Mouse (Mus musculus) kidney, adult 2 months (tissue): ENCODE measurements around the gene Sox15. TPM values are rescaled to one million over a fixed set of nuclear protein-coding genes. Genes with fewer than 3 reads are reported as not detected.
"Not testable (repeated sequence)": the region's sequence is repeated elsewhere in the genome, so short reads cannot be mapped to it uniquely, and the experiment has no call there.

Experiments
- DNase-seq: peaks from one replicate; pipeline ENCODE4 v3.0.0; 2021
- H3K27ac ChIP-seq: fragments of 200-500 bp; 2 replicates; pipeline ENCODE4 v1.5.1; 2012; ENCODE audit warnings: low read depth, low read length, control low read depth, inconsistent platforms; ENCODE audit not compliant: insufficient read depth
- H3K27me3 ChIP-seq: fragments of 200-500 bp; replicated peaks from 2 replicates; pipeline ENCODE4 v1.6.1; 2012; ENCODE audit warnings: mild to moderate bottlenecking, moderate library complexity, low read length, inconsistent platforms; ENCODE audit not compliant: control insufficient read depth, insufficient read depth
- H3K36me3 ChIP-seq: fragments of 200-500 bp; 2 replicates; pipeline ENCODE4 v1.6.1; 2012; ENCODE audit warnings: mild to moderate bottlenecking, moderate library complexity, low read length, inconsistent platforms; ENCODE audit not compliant: control insufficient read depth, insufficient read depth
- H3K4me1 ChIP-seq: fragments of 200-500 bp; 2 replicates; pipeline ENCODE4 v1.6.1; 2011; ENCODE audit warnings: low read length; ENCODE audit not compliant: control insufficient read depth, insufficient read depth
- H3K4me3 ChIP-seq: fragments of 200-500 bp; 2 replicates; pipeline ENCODE4 v1.5.1; 2011; ENCODE audit warnings: mild to moderate bottlenecking, low read depth, low read length, control low read depth; ENCODE audit not compliant: insufficient read depth
- CTCF ChIP-seq: fragments of 200-500 bp; conservative IDR thresholded peaks from 2 replicates; pipeline ENCODE4 v1.5.1; 2011; ENCODE audit warnings: low read depth, mild to moderate bottlenecking, control low read depth, low read length, moderate library complexity, mixed read lengths; ENCODE audit not compliant: insufficient read depth, insufficient read length
- POLR2A ChIP-seq: fragments of 200-500 bp; IDR thresholded peaks from one replicate; pipeline ENCODE4 v1.6.1; 2011; ENCODE audit warnings: low read depth, low read length, control low read depth
- WGBS: fragments of 180-500 bp; shearing (Covaris S2); methylation state at CpG from one replicate; pipeline ENCODE4 v1.1.7; 2018; 5-methylcytosine and 5-hydroxymethylcytosine counted together
- polyA plus RNA-seq: library from polyadenylated mRNA; depleted of rRNA; stranded (reverse); fragments of >200 nt; gene quantifications from 2 replicates; pipeline ENCODE4 v1.2.3, GENCODE M21; 2012

Sox15 gene
- polyA plus RNA-seq, 1 experiment = 0.70 TPM

GRCm38 (mm10) chr11:69623006-69623405 lies 32.1 kb upstream of the Sox15 start:
- WGBS = 78% methylated on average over 4 of the region's 4 CpGs
- Histone ChIP-seq H3K4me1 (no peaks in the 10 kb centered on the region; the same call in 1 of the 2 replicates), H3K4me3 (no peak overlapping the region), H3K36me3 (no peaks in the 10 kb centered on the region), H3K27ac (no peak overlapping the region), H3K27me3 (no peaks in the 10 kb centered on the region)
- DNase-seq = no peak
- TF ChIP-seq POLR2A = no peak
- no peak for TF ChIP-seq CTCF

GRCm38 (mm10) chr11:69624339-69624738 lies 30.8 kb upstream of the Sox15 start:
- not testable (repeated sequence) for H3K4me3 ChIP-seq, H3K27me3 ChIP-seq, H3K36me3 ChIP-seq, DNase-seq, H3K4me1 ChIP-seq, H3K27ac ChIP-seq
- 84% methylated on average over 2 of the region's 2 CpGs for WGBS

DNA sequence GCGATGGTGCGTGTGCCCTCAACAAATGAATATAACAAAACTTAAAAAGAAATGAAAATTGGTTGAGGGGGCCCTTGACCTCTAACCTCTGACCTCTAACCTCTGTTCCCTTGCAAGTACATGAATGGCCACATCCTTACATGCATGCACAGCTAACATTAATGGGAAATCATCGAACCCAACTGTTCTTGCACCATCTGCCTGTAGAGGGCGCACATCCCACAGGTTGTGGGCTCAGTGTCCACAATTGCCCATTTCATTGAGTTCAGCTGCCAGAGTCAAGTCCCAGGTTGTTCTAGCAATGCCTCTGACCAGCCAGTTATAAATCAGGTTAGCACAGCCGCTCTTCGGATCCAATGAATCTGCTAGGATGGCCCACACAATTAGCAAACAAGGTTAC lies 26.8 kb upstream of the Sox15 start:
- peak; percentile 87 for DNase-seq
- WGBS = 38% methylated on average over 6 of the region's 6 CpGs

GRCm38 (mm10) chr11:69629802-69630201 lies 25.3 kb upstream of the Sox15 start:
- Histone ChIP-seq H3K36me3 (no peaks in the 10 kb centered on the region), H3K27ac (no peak overlapping the region), H3K4me1 (peaks cover 3% of the 10 kb centered on the region; the same call in 1 of the 2 replicates), H3K27me3 (no peaks in the 10 kb centered on the region), H3K4me3 (no peak overlapping the region)
- DNase-seq = peak; percentile 38
- 44% methylated on average over 1 of the region's 1 CpGs for WGBS
- TF ChIP-seq CTCF = peak; percentile 16; the same call in 1 of the 2 replicates
- no peak for TF ChIP-seq POLR2A

More for the DNA sequence above, 26.8 kb upstream of the Sox15 start:
- Histone ChIP-seq H3K4me1 (no peaks in the 10 kb centered on the region), H3K36me3 (no peaks in the 10 kb centered on the region), H3K27me3 (no peaks in the 10 kb centered on the region), H3K27ac (no peak overlapping the region), H3K4me3 (no peak overlapping the region)
- no peak for TF ChIP-seq POLR2A
- TF ChIP-seq CTCF = peak; percentile 99

- no peaks in the 10 kb centered on the region; the same call in 1 of the 2 replicates for H3K36me3 ChIP-seq
- WGBS = under 1% methylated on average over 56 of the region's 56 CpGs
- TF ChIP-seq POLR2A (no peak), CTCF (peak; percentile 82)
- peak within 1 kb of the TSS; percentile 96 for H3K4me3 ChIP-seq
- H3K27me3 ChIP-seq = no peaks in the 10 kb centered on the region
- peak; percentile 100 for DNase-seq
- H3K27ac ChIP-seq = peak within 1 kb of the TSS; percentile 59
- peaks cover 3% of the 10 kb centered on the region; the same call in 1 of the 2 replicates for H3K4me1 ChIP-seq
These were observed 22.6 kb upstream of the Sox15 start, which contains the start of gene Fxr2 for GRCm38 (mm10) chr11:69632284-69633089. TSS of gene Fxr2 (plus strand) at chr11:69632990.

DNA sequence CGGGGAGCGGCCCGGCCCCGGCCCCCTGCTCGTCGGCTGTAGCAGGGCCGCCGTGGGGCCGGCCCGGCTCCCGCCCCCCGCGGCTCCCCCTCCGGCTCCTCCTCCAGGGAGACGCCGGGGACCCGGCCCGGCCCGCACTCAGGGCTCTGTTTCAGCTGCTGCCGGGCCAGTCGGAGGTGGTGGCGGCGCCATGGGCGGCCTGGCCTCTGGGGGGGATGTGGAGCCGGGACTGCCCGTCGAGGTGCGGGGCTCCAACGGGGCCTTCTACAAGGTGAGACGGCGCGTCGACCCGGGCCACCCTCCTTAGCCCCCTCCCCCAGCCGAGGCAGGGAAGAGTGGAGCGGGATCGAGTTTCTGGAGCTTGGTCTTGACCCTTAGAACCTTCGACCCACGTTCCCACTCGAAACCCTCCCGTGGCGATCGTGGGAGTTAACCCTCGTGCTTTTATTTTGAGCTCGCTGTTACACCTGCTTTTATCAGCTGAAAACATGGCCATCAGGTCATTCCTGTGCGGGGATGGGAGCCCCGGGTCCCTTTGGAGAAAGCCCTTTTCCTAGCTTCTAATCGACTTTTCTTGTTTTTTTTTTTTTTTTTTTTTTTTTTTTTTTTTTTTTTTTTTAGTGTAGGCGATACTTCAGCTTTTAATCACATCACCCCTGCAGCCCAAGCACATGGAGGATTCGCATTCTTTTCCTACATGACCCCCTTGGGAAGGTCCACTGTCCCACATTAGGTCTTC lies 21.8 kb upstream of the Sox15 start:
- DNase-seq = no peak
- WGBS = under 1% methylated on average over 50 of the region's 50 CpGs
- TF ChIP-seq POLR2A (no peak), CTCF (no peak)
- H3K36me3 ChIP-seq = no peaks in the 10 kb centered on the region; the same call in 1 of the 2 replicates
- H3K27ac ChIP-seq = peak overlapping the region; percentile 59
- H3K4me1 ChIP-seq = peaks cover 3% of the 10 kb centered on the region; the same call in 1 of the 2 replicates
- H3K4me3 ChIP-seq = peak overlapping the region; percentile 96
- no peaks in the 10 kb centered on the region for H3K27me3 ChIP-seq

DNA sequence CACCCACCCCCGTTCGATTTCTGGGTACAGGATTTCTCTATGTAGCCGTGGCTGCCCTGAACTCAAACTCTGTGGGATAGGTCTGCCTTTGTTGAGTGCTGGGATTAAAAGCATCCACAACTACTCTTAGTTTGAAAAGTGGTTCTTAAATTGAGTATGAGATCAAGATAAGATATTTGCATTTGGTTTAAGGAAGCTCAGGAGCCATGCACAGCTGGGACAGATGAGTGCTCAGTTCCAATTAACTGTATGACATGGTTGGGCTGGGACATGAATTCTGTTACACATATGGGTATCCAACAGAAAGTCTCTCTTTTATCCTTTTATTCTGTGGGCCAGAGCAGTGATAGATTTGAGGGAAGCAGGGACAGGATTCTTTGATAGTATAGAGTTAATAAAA lies 19.6 kb upstream of the Sox15 start:
- no peak for TF ChIP-seq POLR2A
- TF ChIP-seq CTCF = no peak
- DNase-seq = no peak
- Histone ChIP-seq H3K4me3 (no peak overlapping the region), H3K27me3 (no peaks in the 10 kb centered on the region), H3K27ac (no peak overlapping the region), H3K36me3 (peaks cover 1% of the 10 kb centered on the region; the same call in 1 of the 2 replicates), H3K4me1 (peaks cover 3% of the 10 kb centered on the region; the same call in 1 of the 2 replicates)
- 68% methylated on average over 3 of the region's 3 CpGs for WGBS
